Mouse (Mus musculus) spleen, embryonic (tissue): Measurements from ENCODE around the gene A630089N07Rik.
"Not testable (repeated sequence)": the region's sequence is repeated elsewhere in the genome, so short reads cannot be mapped to it uniquely, and the experiment has no call there.

Experiments used
- CTCF ChIA-PET: fragments of 350-600 bp; sonication (Branson Sonifier 250); formaldehyde crosslinking; loops from one replicate; lab custom pipeline; 2022; lab: Charles Lee

Gene A630089N07Rik

DNA sequence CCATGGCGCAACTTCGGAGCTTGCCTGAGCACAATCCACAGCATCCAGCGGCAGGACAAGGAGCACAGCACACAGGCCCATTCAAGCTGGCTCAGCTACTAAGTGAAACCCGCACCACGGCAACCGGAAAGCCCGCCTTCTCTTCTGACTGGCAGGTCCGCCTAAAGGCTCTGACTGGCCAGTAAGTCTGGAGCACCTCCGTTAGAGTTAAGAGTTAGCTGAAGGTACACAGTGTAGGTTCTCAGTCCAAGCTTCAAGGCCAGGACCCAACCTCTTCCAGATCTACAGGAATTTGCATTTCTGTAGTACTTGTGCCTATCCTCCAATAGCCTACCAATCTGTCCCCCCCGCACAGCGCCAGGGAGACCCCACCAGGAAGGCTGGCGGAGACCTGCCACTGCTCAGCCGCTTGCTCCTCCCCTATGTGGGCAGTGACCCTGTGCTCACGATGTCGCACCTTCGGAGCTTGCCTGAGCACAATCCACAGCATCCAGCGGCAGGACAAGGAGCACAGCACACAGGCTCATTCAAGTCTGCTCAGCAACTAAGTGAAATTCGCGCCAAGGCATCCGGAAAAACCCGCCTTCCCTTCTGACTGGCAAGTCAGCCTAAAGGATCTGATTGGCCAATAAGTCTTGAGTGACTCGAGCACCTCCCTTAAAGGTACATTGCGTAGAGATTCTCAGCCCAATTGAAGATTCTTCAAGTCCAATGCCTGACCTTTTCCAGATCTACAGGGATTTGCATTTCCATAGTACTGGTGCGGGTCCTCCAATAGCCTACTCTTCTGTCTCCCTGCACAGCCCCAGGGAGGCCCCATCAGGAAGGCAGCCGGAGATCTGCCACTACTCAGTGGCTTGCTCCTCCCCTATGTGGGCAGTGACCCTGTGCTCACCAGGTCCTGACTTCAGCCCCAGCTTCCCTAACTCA lies at the start of gene A630089N07Rik:
TSS of gene A630089N07Rik (minus strand) at position 562 of the 930 bp plus-strand sequence.
- CTCF ChIA-PET, result not testable (repeated sequence)

DNA sequence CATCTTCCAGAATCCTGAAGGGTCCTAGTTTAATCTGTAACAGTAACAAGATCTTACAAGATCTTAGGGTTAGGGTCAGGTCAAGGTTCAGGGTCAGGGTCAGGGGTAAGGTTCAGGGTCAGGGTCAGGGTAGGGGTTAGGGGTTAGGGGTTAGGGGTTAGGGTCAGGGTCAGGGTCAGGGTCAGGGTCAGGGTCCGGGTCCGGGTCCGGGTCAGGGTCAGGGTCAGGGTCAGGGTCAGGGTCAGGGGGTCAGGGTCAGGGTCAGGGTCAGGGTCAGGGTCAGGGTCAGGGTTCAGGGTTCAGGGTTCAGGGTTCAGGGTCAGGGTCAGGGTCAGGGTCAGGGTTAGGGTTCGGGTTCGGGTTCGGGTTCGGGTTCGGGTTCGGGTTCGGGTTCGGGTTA lies 24.9 kb upstream of the A630089N07Rik start:
- CTCF ChIA-PET, result no interaction called here

DNA sequence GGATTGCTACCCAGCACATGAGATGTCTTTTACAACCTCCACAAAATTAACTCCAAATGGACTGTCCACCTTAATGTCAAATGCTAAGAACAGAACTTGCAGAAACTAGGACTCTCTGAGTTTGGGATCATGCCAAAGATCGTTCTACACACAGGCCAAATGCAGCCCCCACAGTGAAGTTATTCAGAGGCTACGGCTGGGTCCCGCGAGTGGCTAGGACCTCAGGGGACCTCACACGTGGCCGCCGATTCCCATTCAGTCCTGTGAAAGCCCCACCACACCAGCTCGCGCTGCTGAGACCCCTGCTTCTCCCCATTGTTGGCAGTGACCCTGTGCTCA lies 731 bp downstream of the A630089N07Rik start:
- CTCF ChIA-PET, result not testable (repeated sequence)

DNA sequence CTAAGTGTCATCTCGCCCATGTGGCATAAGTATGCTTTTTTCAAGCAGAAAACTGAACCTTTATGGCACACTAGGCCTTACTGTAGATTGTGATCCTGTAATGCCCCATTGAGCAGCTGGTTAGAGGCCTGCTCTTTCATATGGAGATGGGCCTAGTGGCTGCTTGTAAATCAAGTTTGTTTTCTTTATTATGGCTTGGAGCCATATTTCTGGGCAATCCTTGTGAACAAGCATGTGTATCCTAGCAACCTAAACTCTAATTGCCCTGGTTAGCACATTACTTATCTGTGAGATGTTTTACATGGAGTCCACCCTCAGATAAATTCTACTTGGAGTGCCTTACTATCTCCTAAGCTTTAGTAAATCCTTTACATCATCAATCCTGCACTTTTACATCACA lies 1.1 kb downstream of the A630089N07Rik start:
- CTCF ChIA-PET, result not testable (repeated sequence)

DNA sequence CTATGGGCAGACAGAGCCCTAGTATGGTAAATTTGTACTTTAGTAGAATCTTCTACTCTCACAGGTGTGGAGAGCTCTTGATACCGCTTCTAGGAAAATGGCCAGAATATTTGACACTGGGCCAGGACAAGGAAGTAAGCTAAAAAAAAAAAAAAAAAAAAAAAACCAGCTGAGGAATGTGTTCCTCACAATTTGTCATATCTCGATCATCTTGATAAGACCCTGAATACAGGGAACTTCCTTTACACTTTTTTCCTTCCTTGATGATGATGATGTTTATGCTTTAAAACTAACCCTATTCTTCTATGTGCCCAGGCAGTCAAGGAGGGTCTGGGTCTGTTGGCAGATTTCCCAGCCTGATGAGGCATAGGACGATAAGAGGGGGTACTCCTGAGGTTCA lies 2.9 kb downstream of the A630089N07Rik start:
- CTCF ChIA-PET, result interaction anchor here (0.6 kb wide), 1 partner anchor 9 kb away, joined by 4 read pairs; no protein-coding TSS in a partner anchor

DNA sequence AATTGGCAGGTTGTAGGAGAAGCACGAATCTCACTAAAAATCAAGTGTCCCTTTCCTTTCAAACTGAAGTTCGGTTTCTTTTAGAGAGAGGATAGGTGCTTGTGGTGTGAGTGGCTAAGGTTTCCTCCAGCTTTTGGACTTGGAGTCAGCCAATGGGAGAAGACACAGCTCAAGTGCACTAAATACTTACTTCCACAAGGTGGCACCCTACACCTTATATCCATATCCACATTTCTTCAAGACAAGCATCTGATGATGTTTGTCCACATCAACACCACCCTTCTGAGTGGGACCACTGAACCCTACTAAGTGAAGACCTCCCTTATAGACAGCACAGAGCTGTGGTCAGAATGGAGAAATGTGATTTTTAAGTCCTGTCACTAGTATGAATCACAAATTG lies 40.6 kb downstream of the A630089N07Rik start:
- CTCF ChIA-PET, result no interaction called here

DNA sequence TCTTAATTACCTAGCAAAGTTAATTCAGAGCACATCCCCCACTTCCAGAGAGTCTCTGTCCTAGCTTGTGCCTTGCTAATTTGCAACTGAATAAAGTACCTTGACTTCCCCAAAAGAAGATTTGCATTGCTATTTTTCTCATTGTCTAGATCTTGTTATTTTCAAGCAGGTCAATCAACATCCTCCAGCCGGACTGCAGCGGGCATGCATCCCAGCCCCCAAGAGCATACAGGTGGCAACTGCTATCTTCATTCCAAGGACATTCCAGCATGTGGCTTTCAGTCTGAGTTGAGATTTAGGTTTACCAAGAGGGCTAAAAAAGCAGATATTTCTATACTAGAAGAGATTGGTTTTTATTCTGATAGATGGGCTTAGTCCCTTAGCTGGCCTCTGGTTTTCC lies 47.3 kb downstream of the A630089N07Rik start:
- CTCF ChIA-PET, result not testable (repeated sequence)

DNA sequence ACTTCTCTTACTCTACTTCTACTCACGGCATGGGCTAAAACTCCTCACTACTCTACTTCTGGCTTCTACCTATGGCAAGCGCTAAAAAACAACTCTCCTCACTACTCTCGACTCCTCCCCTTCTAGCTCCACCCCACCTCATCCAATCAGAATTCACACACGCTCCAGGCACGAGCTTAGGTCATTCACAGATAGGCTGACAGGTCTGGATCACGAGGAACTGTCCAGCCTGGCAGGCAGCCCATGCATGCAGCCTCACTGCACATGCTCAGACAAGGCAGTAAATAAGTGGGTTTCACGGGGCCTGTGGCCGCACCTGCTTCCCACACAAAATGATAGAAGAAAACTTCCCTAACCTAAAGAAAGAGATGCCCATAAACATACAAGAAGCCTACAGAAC lies 56.1 kb downstream of the A630089N07Rik start:
- CTCF ChIA-PET, result not testable (repeated sequence)

DNA sequence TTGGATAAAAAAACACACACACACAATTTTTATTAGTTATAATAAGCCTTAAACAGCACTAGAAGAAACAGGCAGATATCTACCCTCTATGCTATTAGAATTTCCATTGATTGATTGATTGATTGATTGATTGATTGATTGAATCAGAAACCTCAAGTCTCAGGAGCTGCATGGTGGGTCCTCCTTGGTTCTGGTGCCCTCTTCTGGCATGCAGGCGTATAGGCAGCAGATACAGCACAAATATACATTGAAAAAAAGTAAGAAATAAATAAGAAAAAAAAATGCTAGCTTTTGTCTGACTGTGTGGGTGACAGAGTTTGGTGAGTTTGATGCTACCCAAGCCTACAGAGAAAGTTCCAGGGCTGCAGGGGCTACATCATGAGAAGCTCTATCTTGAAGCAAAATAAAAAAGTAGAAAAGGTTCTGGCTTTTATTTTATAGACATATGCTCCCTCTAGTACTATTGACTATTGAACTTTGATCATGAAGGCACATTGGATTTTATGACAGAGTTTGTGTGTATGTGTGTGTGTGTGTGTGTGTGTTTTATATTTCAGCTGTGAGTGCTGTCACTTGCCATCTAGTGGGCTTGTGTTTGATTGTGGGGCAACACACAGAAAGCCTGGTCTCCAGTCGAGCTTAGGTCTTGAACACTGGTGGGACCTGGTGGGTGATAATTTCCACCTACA lies 59.4 kb downstream of the A630089N07Rik start:
- CTCF ChIA-PET, result no interaction called here

DNA sequence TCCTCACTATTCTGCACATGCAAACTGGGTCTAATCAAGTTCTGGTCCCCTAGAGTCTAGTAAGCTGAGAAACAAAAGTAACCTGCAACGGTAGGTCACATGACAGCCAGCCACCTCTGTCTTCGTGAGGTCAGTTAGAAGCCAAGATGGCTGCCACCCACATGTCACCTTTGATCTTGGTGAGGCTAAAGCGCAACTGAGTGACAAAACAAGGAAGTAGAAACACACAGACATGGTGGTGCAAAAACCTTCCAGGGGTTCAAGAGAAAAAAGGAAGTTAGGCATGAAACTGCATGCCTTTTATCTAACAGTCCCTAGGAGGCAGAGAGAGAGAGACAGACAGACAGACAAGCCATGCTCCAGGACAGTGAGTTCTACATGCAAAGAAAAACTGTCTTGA lies 60.2 kb downstream of the A630089N07Rik start:
- CTCF ChIA-PET, result no interaction called here

DNA sequence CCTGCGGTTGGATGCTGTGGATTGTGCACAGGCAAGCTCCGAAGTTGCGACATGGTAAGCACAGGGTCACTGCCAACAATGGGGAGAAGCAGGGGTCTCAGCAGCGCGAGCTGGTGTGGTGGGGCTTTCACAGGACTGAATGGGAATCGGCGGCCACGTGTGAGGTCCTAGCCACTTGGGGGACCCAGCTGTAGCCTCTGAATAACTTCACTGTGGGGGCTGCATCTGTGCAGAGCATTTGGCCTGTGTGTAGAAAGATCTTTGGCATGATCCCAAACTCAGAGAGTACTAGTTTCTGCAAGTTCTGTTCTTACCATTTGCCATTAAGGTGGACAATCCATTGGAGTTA lies 84.9 kb downstream of the A630089N07Rik start:
- CTCF ChIA-PET, result interaction anchor here (0.6 kb wide), 1 partner anchor 30 kb away, joined by 5 read pairs; no protein-coding TSS in a partner anchor

DNA sequence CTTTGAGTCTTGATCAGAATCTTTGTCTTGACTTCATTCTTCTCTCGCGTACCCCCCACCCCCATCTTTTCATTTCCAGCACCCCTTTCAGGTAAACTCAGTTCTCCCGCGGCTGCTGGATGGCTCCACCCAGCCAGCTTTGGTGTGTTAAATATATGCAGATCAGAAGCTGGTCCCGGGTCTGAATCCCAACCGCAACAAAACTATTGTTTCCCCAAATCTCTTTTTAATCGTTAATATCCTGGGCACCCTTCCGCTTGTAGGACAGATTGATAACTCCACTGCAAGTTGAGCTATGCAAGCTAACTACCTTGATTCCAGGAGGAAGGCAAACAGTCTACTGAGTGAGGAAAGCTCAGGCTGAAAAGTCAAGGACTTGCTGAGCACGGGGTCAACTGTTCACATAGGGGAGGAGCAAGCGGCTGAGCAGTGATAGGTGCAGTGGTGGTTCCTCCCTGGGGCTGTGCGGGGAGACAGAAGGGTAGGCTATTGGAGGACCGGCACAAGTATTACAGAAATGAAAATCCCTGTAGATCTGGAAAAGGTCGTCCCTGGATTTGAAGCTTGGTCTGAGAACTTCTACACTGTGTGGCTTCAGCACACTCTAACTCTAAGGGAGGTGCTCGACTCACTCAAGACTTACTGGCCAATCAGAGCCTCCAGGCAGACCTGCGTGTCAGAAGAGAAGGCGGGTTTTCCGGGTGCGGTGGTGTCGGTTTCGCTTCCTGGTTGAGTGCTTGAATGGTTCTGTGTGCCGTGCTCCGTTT lies 85.5 kb downstream of the A630089N07Rik start, which contains the start of gene B230307C23Rik:
TSS of gene B230307C23Rik (plus strand) at position 700 of the 767 bp plus-strand sequence.
- CTCF ChIA-PET, result interaction anchor here (0.6 kb wide), 1 partner anchor 30 kb away, joined by 5 read pairs; no protein-coding TSS in a partner anchor

DNA sequence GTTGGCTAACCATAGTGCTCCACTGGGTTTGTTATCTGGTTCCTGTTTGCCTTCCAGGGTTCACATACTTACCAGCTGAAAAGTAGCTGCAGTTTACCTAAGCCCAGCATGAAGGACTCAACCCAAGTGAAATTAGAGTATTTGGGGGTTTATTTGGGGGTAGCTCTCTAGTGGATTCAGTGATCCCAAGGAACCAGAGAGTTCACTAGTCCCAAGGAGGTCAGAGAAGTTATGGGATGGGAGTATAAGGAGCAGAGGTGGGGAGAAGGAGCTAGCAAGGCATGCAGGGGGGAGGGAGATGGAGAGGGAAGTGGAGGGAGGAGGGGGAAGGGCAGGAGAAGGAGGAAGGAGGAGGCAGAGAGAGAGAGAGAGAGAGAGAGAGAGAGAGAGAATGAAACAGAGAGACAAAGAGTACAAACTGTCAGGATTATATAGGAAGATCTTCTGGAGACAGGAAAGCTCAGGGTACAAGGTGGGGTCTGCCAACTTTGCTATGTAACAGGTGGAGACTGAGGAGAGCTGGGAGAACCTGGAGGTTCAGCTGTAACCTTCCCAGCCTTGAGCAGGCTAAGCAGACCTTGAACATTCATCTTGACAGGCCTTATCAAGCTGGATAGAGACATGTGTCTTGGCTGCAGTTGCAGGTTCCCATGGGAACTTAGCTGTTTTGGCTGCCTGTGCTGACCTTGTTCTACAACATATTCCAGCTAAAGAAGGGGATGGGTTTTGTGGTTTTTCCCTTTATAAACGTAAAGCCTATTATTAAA lies 86.2 kb downstream of the A630089N07Rik start:
- CTCF ChIA-PET, result no interaction called here

DNA sequence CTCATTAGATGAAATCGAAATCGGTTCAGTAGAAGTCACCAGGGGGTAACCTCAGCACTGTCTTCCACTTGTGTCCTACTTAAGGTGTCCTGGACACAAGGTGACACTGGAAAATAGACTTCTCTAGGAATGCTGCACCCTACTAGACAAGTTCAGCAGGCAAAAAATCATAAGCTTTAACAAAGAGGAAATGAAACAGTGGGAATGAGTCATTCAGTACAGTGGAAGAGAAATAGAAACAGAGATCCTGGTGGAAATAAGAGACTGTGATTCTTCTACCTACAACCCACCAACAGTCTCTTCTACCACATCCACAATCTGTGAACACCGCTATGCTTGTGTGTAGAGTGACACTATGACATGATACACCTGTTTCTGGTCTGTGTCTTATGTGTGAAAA lies 89.8 kb downstream of the A630089N07Rik start:
- CTCF ChIA-PET, result not testable (repeated sequence)

DNA sequence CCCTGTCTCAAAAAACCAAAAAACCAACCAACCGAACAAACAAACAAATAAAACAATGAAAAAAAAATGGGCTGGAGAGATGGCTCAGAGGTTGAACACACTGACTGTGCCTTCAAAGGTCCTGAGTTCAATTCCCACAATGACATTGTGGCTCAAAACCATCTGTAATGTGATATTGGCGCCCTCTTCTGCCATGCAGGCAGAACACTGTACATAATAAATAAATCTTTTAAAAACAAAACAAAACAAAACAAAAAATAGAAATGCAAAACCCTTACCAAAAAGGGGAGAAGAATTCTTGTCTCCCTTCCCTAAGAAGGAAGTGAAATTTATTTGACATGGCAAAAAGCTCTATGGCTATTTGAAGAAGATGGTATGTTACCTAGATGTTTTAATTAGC lies 90.7 kb downstream of the A630089N07Rik start:
- CTCF ChIA-PET, result no interaction called here

DNA sequence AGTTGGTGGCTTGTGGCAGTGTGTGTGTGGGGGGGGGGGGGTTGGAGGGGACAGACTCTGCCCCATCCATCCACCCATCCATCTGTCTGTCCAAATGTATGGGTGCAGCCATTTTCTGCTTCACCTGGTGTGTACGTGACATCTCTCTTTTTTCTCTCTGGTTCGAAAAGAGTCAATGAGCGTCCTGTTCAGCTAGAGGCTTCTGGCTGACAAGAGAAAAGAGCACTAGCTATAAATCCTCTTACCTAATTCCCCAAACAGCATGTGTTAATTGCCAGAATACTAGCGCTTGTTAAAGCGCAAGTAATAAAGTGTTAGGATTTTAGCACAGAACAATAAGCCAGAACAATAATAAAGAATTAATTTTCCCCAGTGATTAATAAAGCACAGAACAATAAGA lies 97.7 kb downstream of the A630089N07Rik start:
- CTCF ChIA-PET, result no interaction called here

DNA sequence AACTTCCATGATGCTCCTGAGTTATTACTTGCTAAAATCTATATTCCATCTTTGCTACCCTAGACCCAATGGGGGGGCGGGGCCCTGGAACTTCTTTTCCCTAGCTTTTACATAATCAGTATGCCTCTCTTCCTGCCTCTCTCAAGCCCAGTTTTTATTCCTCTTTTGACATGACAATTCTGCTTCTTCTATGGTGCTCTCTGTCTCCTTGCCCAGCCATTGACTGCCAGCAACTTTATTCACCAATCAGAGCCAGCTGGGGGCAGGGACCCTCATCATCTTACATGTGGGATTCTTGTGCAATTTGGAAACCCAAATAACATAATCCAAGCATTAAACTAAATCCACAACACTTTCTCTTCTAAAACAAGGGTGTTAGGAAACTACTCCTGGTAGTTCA lies 100.9 kb downstream of the A630089N07Rik start:
- CTCF ChIA-PET, result no interaction called here

DNA sequence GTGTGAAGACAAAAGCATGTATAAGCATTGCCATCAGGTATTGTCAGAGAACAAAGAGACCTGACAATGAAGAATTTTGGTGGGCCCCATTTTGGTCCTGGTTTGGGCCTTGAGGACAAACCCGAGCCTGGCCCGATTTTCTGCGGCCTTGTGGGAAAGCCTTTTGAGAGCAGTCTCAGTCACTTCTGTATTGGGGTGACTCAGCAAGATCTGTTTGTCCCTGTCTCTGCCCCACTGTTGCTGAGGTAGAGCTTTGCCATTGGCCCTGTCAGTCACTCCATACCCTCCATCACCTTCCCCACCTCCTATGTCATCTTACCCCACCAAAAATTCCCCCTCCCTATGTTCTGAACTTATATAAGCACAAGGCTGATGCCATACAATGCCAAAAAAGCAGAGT lies 104.5 kb downstream of the A630089N07Rik start:
- CTCF ChIA-PET, result no interaction called here

DNA sequence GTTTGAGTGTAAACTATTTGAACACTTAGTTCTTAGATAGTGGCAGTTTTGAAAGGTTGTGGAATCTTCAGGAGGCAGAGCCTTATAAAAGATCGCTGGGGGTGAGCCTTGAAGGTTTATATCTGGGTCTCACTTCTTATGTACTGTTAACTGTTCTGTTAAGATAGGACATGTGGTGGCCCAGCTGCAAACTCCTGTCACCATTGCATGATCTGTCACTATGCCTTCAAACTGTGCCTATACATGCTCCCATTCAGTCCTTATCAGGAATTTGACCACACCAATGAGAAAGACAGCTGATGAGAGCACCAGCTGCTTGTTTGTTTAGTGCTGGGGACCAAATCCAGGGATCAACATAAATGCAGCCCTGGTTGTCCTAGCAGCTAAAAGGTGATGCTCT lies 105.0 kb downstream of the A630089N07Rik start:
- CTCF ChIA-PET, result no interaction called here

DNA sequence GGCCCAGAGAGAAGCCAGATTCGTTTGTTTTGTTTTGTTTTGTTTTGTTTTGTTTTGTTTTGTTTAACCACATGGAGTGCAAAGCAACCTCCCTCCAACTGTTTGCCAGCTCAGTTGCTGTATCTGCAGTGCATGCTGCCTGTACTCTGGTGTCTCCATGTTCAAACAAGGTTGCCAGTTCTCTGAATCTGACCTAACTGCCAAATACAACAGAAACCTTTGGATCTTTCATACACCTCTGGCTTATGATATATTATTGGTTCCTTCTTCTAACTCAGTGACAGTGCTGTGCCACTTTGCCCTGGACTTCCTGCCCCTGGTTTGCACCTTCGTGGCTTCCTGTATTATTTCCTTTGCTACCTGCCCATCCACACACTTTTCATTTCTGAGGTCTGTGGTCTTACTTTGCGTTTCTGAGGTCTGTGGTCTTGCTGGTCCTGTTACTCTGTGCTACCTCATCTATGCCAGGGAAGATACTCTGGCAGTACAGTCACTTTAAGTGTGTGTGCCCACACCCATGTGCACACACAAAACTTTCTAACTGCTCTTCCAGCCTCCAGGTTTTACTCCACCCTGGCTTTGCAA lies 118.2 kb downstream of the A630089N07Rik start:
- CTCF ChIA-PET, result no interaction called here
